ENCODE assay signal across 19 mouse cellular contexts in genomic region chrX:73576379-73577111, GRCm38 (mm10).
DNase-seq lines count a peak whose midpoint lies in the region; ATAC-seq and TF ChIP-seq lines count a peak whose summit lies in the region.
"Had no signal": no experiment of that assay in that cellular context is flagged by ENCODE, and none has a peak within 500 bp of the region (broad histone marks: within the 10 kb centered on the region; RNA-seq: fewer than 3 reads in every experiment).

No protein-coding gene starts in this region.

- ATAC-seq in erythroid progenitor cell, adult 5-6 weeks (replicated peaks; ENCODE audit: low FRiP score, poor library complexity, severe bottlenecking): peak; percentile 16; the same call in 1 of the 2 replicates
- peak; percentile 5; the same call in 1 of the 2 replicates for ATAC-seq in liver, postnatal 0 days
- ATAC-seq: CD4-positive, CD25-positive, alpha-beta regulatory T cell, adult 4 months; inflammation-experienced regulatory T-cells, adult 6 months; midbrain, embryonic 13.5 days had no signal

- DNase-seq in liver, postnatal 0 days: no peak
- peak; percentile 70 for DNase-seq in lung, postnatal 36 days
- no peak for DNase-seq in urinary bladder, adult 18-20 months (ENCODE audit: low spot score in 2 of 2)
- DNase-seq in urinary bladder, postnatal 36 days (ENCODE audit: low spot score in 2 of 2): no peak
- no peak for DNase-seq in frontal cortex, adult 2 months (ENCODE audit: extremely low spot score in 1 of 2, low spot score in 1 of 2)
- no peak for DNase-seq in layer of hippocampus, adult 9-11 months
- DNase-seq: adrenal gland, postnatal 25 days; cerebellum, adult 9-11 months; kidney, postnatal 10 days; lung, embryonic 14.5 days; right cerebral cortex, postnatal 14 days; thymus, adult 18-20 months had no signal

- peak overlapping the region; percentile 62 for H3K27ac ChIP-seq in bone marrow, adult 2 months (ENCODE audit: control insufficient read depth, insufficient read depth, low read depth, low read length, poor library complexity)
- H3K27ac ChIP-seq in liver, postnatal 0 days (ENCODE audit: low read depth): peak overlapping the region; percentile 9; the same call in 1 of the 2 replicates
- H3K27ac ChIP-seq: heart, embryonic 13.5 days; hindbrain, embryonic 10.5 days; midbrain, embryonic 13.5 days had no signal

- H3K27me3 ChIP-seq in liver, postnatal 0 days (ENCODE audit: insufficient read depth, low read length): no peaks in the 10 kb centered on the region
- H3K27me3 ChIP-seq: midbrain, embryonic 13.5 days had no signal

- no peaks in the 10 kb centered on the region for H3K36me3 ChIP-seq in liver, postnatal 0 days (replicated peaks; ENCODE audit: insufficient read depth, low read length)
- H3K36me3 ChIP-seq: heart, embryonic 13.5 days; hindbrain, embryonic 10.5 days; midbrain, embryonic 13.5 days had no signal

- no peak for TF ChIP-seq POLR2A in bone marrow, adult 2 months (IDR thresholded peaks at IDR 0.05; ENCODE audit: borderline replicate concordance, control insufficient read depth, low read depth, low read length)

- peaks cover 1% of the 10 kb centered on the region; the same call in 1 of the 2 replicates for H3K4me1 ChIP-seq in bone marrow, adult 2 months (ENCODE audit: control insufficient read depth, insufficient read depth, low read length)
- peaks cover 9% of the 10 kb centered on the region for H3K4me1 ChIP-seq in liver, postnatal 0 days (ENCODE audit: insufficient read depth)
- H3K4me1 ChIP-seq: hindbrain, embryonic 10.5 days; midbrain, embryonic 13.5 days had no signal

- no peak overlapping the region for H3K9ac ChIP-seq in liver, postnatal 0 days (replicated peaks)
- H3K9ac ChIP-seq: heart, embryonic 13.5 days; lung, embryonic 14.5 days; midbrain, embryonic 13.5 days had no signal

- no peak for TF ChIP-seq CTCF in bone marrow, adult 2 months (IDR thresholded peaks at IDR 0.05; ENCODE audit: control insufficient read depth, insufficient read depth, low read length)
- no peak for TF ChIP-seq CTCF in liver, postnatal 0 days (IDR thresholded peaks at IDR 0.05; ENCODE audit: low read depth)

- 68% methylated on average over 2 of the region's 2 CpGs for whole genome bisulfite sequencing in bone marrow, adult 2 months
- 31% methylated on average over 2 of the region's 2 CpGs for WGBS in liver, postnatal 0 days (ENCODE audit: insufficient replicate concordance)

- H3K4me2 ChIP-seq in liver, postnatal 0 days (ENCODE audit: low read depth, low read length): no peak overlapping the region
- H3K4me2 ChIP-seq: heart, embryonic 13.5 days; lung, embryonic 14.5 days; midbrain, embryonic 13.5 days had no signal

- no peak for TF ChIP-seq EP300 in liver, postnatal 0 days (IDR thresholded peaks at IDR 0.05; ENCODE audit: low read depth)

- no peaks in the 10 kb centered on the region for H3K9me3 ChIP-seq in liver, postnatal 0 days (ENCODE audit: low read length)
- H3K9me3 ChIP-seq: heart, embryonic 13.5 days; hindbrain, embryonic 10.5 days; midbrain, embryonic 13.5 days had no signal

- no peak overlapping the region for H3K4me3 ChIP-seq in bone marrow, adult 2 months (replicated peaks; ENCODE audit: control insufficient read depth, low read depth, low read length)
- H3K4me3 ChIP-seq in liver, postnatal 0 days (ENCODE audit: low read depth, low read length): no peak overlapping the region
- H3K4me3 ChIP-seq: heart, embryonic 13.5 days; hindbrain, embryonic 10.5 days; midbrain, embryonic 13.5 days had no signal
